Mouse (Mus musculus): ENCODE results near the gene Fcgrt.

GRCm38 (mm10) chr7:45092048-45092447, 11.6 kb downstream of the Fcgrt start, which contains the start of gene Rcn3:
- TF ChIP-seq CTCF (conservative IDR thresholded peaks at IDR 0.05; ENCODE audit: insufficient read depth, insufficient read length, low read depth, low read length) = no peak
- TF ChIP-seq POLR2A (IDR thresholded peaks at IDR 0.05; ENCODE audit: low read depth, low read length) = no peak

Data from kidney, adult 2 months (tissue).